Mouse (Mus musculus) mature B cell (primary cell): Measurements from ENCODE around the gene Omt2a.
"Not testable (repeated sequence)": the region's sequence is repeated elsewhere in the genome, so short reads cannot be mapped to it uniquely, and the experiment has no call there.

Experiments used
- in situ Hi-C: fragments of 300-500 bp; cut with MboI; formaldehyde crosslinking; loops from 2 replicates; pipeline ENCODE4 v1.14.3; 2019

The Omt2a gene

GRCm38 (mm10) chr9:78298232-78298631, 16.4 kb downstream of the Omt2a start:
- in situ Hi-C loops: no loop called here

- in situ Hi-C loops: not testable (repeated sequence)
Observed at GRCm38 (mm10) chr9:78296089-78296488, 18.5 kb downstream of the Omt2a start.

GRCm38 (mm10) chr9:78294781-78295180, 19.8 kb downstream of the Omt2a start:
- in situ Hi-C loops: not testable (repeated sequence)

GRCm38 (mm10) chr9:78293683-78294082, 20.9 kb downstream of the Omt2a start:
- in situ Hi-C loops: not testable (repeated sequence)

- in situ Hi-C loops: not testable (repeated sequence)
Observed at GRCm38 (mm10) chr9:78292462-78292861, 22.1 kb downstream of the Omt2a start.

- in situ Hi-C loops: not testable (repeated sequence)
Observed at GRCm38 (mm10) chr9:78289723-78290122, 24.9 kb downstream of the Omt2a start, which contains the start of gene Gm10639. Gene Gm10639, plus strand, starts transcription at chr9:78289923.

- in situ Hi-C loops: not testable (repeated sequence)
Observed at GRCm38 (mm10) chr9:78289063-78289462, 25.5 kb downstream of the Omt2a start.

- in situ Hi-C loops: not testable (repeated sequence)
Observed at GRCm38 (mm10) chr9:78282002-78282711, 32.4 kb downstream of the Omt2a start.

- in situ Hi-C loops: not testable (repeated sequence)
Observed at GRCm38 (mm10) chr9:78270945-78271344, 43.7 kb downstream of the Omt2a start.
